Mouse (Mus musculus): ENCODE data around the gene Wfdc12.

DNA sequence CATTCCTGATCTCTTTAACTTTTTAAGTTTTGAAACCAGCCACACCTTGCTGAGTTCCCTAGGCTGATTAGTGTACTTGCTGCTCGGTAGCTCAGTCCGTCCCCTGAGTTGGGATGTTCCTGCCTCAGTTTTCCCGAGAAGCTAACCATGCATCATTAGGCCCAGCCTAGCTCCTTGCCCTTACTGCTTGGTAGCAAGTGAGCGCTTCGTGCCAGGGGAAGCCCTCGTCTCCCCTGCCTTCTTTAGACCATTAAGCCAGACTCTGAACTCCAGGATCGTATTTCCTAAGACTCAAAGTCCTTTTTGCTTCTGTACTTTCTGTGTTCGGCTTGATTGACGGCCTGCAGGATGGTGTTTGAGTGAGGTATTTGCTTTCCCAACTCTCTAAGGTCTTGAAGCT is 7.1 kb downstream of the Wfdc12 start:
- TF ChIP-seq EP300 (IDR thresholded peaks at IDR 0.05; ENCODE audit: insufficient read depth, low read depth, low read length) (no peak), CTCF (IDR thresholded peaks at IDR 0.05) (no peak), POLR2A (IDR thresholded peaks at IDR 0.05; ENCODE audit: insufficient read depth, low read depth, low read length) (no peak)
